1 mouse cellular context compared by ENCODE assay signal in the genomic region with DNA sequence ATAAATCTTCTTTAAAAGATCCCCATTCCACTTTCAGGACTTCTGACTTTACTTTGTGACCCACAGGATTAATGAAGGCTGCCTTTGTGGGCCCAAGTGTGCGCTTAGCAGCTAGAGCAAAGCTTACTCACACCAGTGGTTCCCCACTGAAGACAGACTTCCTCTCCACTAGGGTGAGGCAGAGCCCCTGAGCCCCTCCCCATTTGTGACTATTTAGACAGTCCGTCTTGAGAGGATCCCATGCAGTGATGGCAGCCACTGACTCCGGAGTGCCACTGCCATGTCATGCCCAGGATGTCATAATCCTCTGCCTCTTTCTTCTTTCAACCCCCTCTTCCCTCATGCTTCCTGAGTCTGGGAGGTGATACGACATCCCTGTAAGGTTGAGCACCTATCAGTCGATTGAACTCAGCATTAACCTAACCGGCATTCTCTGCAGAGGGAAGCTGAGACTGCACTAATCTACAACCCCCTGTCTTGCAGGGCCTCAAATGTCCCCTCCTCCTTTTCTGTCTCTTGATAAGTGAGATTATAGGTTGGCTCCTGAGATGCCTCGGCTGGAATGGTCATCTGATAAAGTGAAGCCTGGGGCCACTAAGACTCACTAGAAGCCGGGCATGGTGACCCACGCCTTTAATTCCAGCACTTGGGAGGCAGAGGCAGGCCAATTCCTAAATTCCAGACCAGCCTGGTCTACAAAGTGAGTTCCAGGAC.
TF ChIP-seq lines count a peak whose summit lies in the region.

No protein-coding gene starts in this region.

TF ChIP-seq in MEL, 35 proteins besides CTCF, POLR2A, EP300 and RAD21 (continued from another document):
- TF ChIP-seq MAX (IDR thresholded peaks at IDR 0.05; ENCODE audit: low read length) (no peak), JUND (IDR thresholded peaks at IDR 0.05; ENCODE audit: low read depth, low read length) (no peak), ZMIZ1 (IDR thresholded peaks at IDR 0.05; ENCODE audit: low read depth, low read length) (no peak)
